Mouse (Mus musculus) CH12.LX (cell line): ENCODE results near the gene Rnf168. TPM values are rescaled to one million over a fixed set of nuclear protein-coding genes. Genes with fewer than 3 reads are reported as not detected.

Experiments
- DNase-seq: peaks from one replicate; pipeline ENCODE4 v3.0.0-alpha.2; 2013; ENCODE audit errors: extremely low read depth
- H3K27ac ChIP-seq: 2 replicates; pipeline ENCODE4 v1.5.1; 2012; ENCODE audit warnings: low read depth, mild to moderate bottlenecking, control low read depth, moderate library complexity; ENCODE audit not compliant: insufficient read depth
- H3K27me3 ChIP-seq: replicated peaks from 2 replicates; pipeline ENCODE3; 2012; ENCODE audit warnings: inconsistent platforms
- H3K36me3 ChIP-seq, 2 experiments: replicated peaks in 1 of 2; 2 replicates each; pipeline versions ENCODE3 to v1.6.1; 2012; ENCODE audit warnings: inconsistent platforms in 1 of 2, low read length in 1 of 2, mild to moderate bottlenecking in 1 of 2, mixed read lengths in 1 of 2, moderate library complexity in 1 of 2; ENCODE audit not compliant: control insufficient read depth in 1 of 2, insufficient read depth in 1 of 2
- H3K4me1 ChIP-seq, 2 experiments: 2 replicates each; pipeline ENCODE4 v1.6.1; 2012; ENCODE audit warnings: inconsistent platforms in 1 of 2, moderate library complexity in 1 of 2; ENCODE audit not compliant: insufficient read depth in 2 of 2, control insufficient read depth in 1 of 2
- H3K4me2 ChIP-seq: 2 replicates; pipeline ENCODE4 v1.6.1; 2012; ENCODE audit warnings: low read depth, mild to moderate bottlenecking, control low read depth; ENCODE audit not compliant: poor library complexity, insufficient read depth, severe bottlenecking
- H3K4me3 ChIP-seq, 3 experiments: fragments of 150-350 bp in 1 of 3; sonication (generic) in 1 of 3; replicated peaks in 1 of 3; 2 replicates each; pipeline versions ENCODE3 to v1.5.1; 2011 to 2012; ENCODE audit warnings: low read depth in 2 of 3, low read length in 2 of 3, mild to moderate bottlenecking in 2 of 3, moderate library complexity in 2 of 3, control low read depth in 1 of 3, improper control_type of control experiment in 1 of 3, inconsistent platforms in 1 of 3, mixed read lengths in 1 of 3; ENCODE audit not compliant: poor library complexity in 1 of 3
- H3K79me2 ChIP-seq: replicated peaks from 2 replicates; pipeline ENCODE4 v1.6.1; 2012; ENCODE audit warnings: mild to moderate bottlenecking, moderate library complexity; ENCODE audit not compliant: control insufficient read depth, poor library complexity, insufficient read depth, severe bottlenecking; ENCODE audit errors: extremely low read depth
- H3K9ac ChIP-seq: 2 replicates; pipeline ENCODE4 v1.6.1; 2012; ENCODE audit warnings: low read depth, mild to moderate bottlenecking, control low read depth, moderate library complexity; ENCODE audit not compliant: insufficient read depth
- H3K9me3 ChIP-seq: replicated peaks from 2 replicates; pipeline ENCODE3; 2012; ENCODE audit warnings: low read length, inconsistent platforms, mixed read lengths
- BHLHE40 ChIP-seq: IDR thresholded peaks from 2 replicates; pipeline ENCODE4 v1.6.1; 2011; ENCODE audit warnings: mild to moderate bottlenecking, low read depth, low read length, improper control_type of control experiment
- CHD1 ChIP-seq: IDR thresholded peaks from 2 replicates; pipeline ENCODE4 v1.6.1; 2012; ENCODE audit warnings: low read depth, low read length, improper control_type of control experiment, inconsistent platforms
- CHD2 ChIP-seq: IDR thresholded peaks from 2 replicates; pipeline ENCODE4 v1.6.1; 2011; ENCODE audit warnings: low read length, improper control_type of control experiment
- CTCF ChIP-seq, 2 experiments: IDR thresholded peaks in 1 of 2; conservative IDR thresholded peaks in 1 of 2; 2 replicates each; pipeline ENCODE4 v1.5.1; 2011 to 2012; ENCODE audit warnings: low read depth in 2 of 2, low read length in 2 of 2, improper control_type of control experiment in 1 of 2, inconsistent platforms in 1 of 2, mild to moderate bottlenecking in 1 of 2, moderate library complexity in 1 of 2
- E2F4 ChIP-seq: IDR thresholded peaks from 2 replicates; pipeline ENCODE4 v1.6.1; 2011; ENCODE audit warnings: low read depth, low read length, improper control_type of control experiment; ENCODE audit not compliant: insufficient replicate concordance
- ELF1 ChIP-seq: IDR thresholded peaks from 2 replicates; pipeline ENCODE4 v1.6.1; 2014; ENCODE audit warnings: low read depth, mild to moderate bottlenecking, inconsistent platforms, low read length, improper control_type of control experiment
- EP300 ChIP-seq: IDR thresholded peaks from 2 replicates; pipeline ENCODE4 v1.6.1; 2011; ENCODE audit warnings: low read length, improper control_type of control experiment
- ETS1 ChIP-seq: conservative IDR thresholded peaks from 2 replicates; pipeline ENCODE4 v1.6.1; 2012; ENCODE audit warnings: low read depth, mild to moderate bottlenecking, inconsistent platforms, low read length, improper control_type of control experiment, moderate library complexity
- GABPA ChIP-seq: IDR thresholded peaks from 2 replicates; pipeline ENCODE4 v1.6.1; 2012; ENCODE audit warnings: low read depth, low read length, improper control_type of control experiment, inconsistent platforms; ENCODE audit not compliant: insufficient replicate concordance
- HCFC1 ChIP-seq: IDR thresholded peaks from 2 replicates; pipeline ENCODE4 v1.6.1; 2012; ENCODE audit warnings: low read depth, mild to moderate bottlenecking, inconsistent platforms, low read length, improper control_type of control experiment
- IRF4 ChIP-seq: IDR thresholded peaks from 2 replicates; pipeline ENCODE4 v1.6.1; 2014; ENCODE audit warnings: low read depth, mild to moderate bottlenecking, inconsistent platforms, low read length, improper control_type of control experiment
- JUN ChIP-seq: IDR thresholded peaks from 2 replicates; pipeline ENCODE4 v1.6.1; 2011; ENCODE audit warnings: low read depth, mild to moderate bottlenecking, low read length, improper control_type of control experiment, moderate library complexity; ENCODE audit not compliant: insufficient read depth
- JUND ChIP-seq: conservative IDR thresholded peaks from 2 replicates; pipeline ENCODE4 v1.6.1; 2011; ENCODE audit warnings: low read depth, low read length, improper control_type of control experiment
- KAT2A ChIP-seq: IDR thresholded peaks from 2 replicates; pipeline ENCODE4 v1.6.1; 2012; ENCODE audit warnings: low read length, improper control_type of control experiment, inconsistent platforms; ENCODE audit not compliant: insufficient replicate concordance
- MAFK ChIP-seq: IDR thresholded peaks from 2 replicates; pipeline ENCODE4 v1.6.1; 2011; ENCODE audit warnings: low read length, improper control_type of control experiment; ENCODE audit not compliant: insufficient replicate concordance
- MAX ChIP-seq: IDR thresholded peaks from 2 replicates; pipeline ENCODE4 v1.6.1; 2011; ENCODE audit warnings: low read length, improper control_type of control experiment
- MAZ ChIP-seq: IDR thresholded peaks from 2 replicates; pipeline ENCODE4 v1.6.1; 2012; ENCODE audit warnings: low read depth, mild to moderate bottlenecking, inconsistent platforms, low read length, improper control_type of control experiment, moderate library complexity
- MEF2A ChIP-seq: IDR thresholded peaks from 2 replicates; pipeline ENCODE4 v1.6.1; 2014; ENCODE audit warnings: low read depth, mild to moderate bottlenecking, inconsistent platforms, low read length, improper control_type of control experiment, borderline replicate concordance
- MXI1 ChIP-seq: IDR thresholded peaks from 2 replicates; pipeline ENCODE4 v1.6.1; 2011; ENCODE audit warnings: mild to moderate bottlenecking, low read depth, low read length, improper control_type of control experiment
- MYC ChIP-seq: IDR thresholded peaks from 2 replicates; pipeline ENCODE4 v1.6.1; 2011; ENCODE audit warnings: low read depth, mild to moderate bottlenecking, improper control_type of control experiment, low read length
- NELFE ChIP-seq: IDR thresholded peaks from 2 replicates; pipeline ENCODE4 v1.6.1; 2011; ENCODE audit warnings: low read depth, low read length, improper control_type of control experiment
- PAX5 ChIP-seq: IDR thresholded peaks from 2 replicates; pipeline ENCODE4 v1.6.1; 2012; ENCODE audit warnings: low read length, inconsistent platforms, mixed read lengths
- POLR2A ChIP-seq: IDR thresholded peaks from 2 replicates; pipeline ENCODE4 v1.6.1; 2011; ENCODE audit warnings: low read depth, mild to moderate bottlenecking, improper control_type of control experiment, low read length
- POLR2AphosphoS2 ChIP-seq: IDR thresholded peaks from 2 replicates; pipeline ENCODE4 v1.6.1; 2011; ENCODE audit warnings: low read depth, low read length, improper control_type of control experiment
- RAD21 ChIP-seq: IDR thresholded peaks from 2 replicates; pipeline ENCODE4 v1.6.1; 2011; ENCODE audit warnings: low read depth, mild to moderate bottlenecking, low read length, improper control_type of control experiment, moderate library complexity
- RCOR1 ChIP-seq: conservative IDR thresholded peaks from 2 replicates; pipeline ENCODE4 v1.6.1; 2012; ENCODE audit warnings: low read depth, mild to moderate bottlenecking, inconsistent platforms, low read length, improper control_type of control experiment
- SIN3A ChIP-seq: IDR thresholded peaks from 2 replicates; pipeline ENCODE4 v1.6.1; 2012; ENCODE audit warnings: low read length, improper control_type of control experiment, inconsistent platforms
- SMC3 ChIP-seq: IDR thresholded peaks from 2 replicates; pipeline ENCODE4 v1.6.1; 2011; ENCODE audit warnings: low read depth, low read length, improper control_type of control experiment
- TBP ChIP-seq: conservative IDR thresholded peaks from 2 replicates; pipeline ENCODE4 v1.6.1; 2011; ENCODE audit warnings: low read depth, low read length, improper control_type of control experiment
- TCF12 ChIP-seq: IDR thresholded peaks from 2 replicates; pipeline ENCODE4 v1.6.1; 2014; ENCODE audit warnings: low read depth, mild to moderate bottlenecking, inconsistent platforms, low read length, improper control_type of control experiment
- UBTF ChIP-seq: IDR thresholded peaks from 2 replicates; pipeline ENCODE4 v1.6.1; 2012; ENCODE audit warnings: low read depth, mild to moderate bottlenecking, inconsistent platforms, low read length, improper control_type of control experiment, moderate library complexity
- USF1 ChIP-seq: IDR thresholded peaks from 2 replicates; pipeline ENCODE4 v1.6.1; 2014; ENCODE audit warnings: low read depth, mild to moderate bottlenecking, inconsistent platforms, low read length, improper control_type of control experiment
- USF2 ChIP-seq: conservative IDR thresholded peaks from 2 replicates; pipeline ENCODE4 v1.6.1; 2011; ENCODE audit warnings: low read depth, low read length, improper control_type of control experiment
- ZC3H11A ChIP-seq: IDR thresholded peaks from 2 replicates; pipeline ENCODE4 v1.6.1; 2012; ENCODE audit warnings: low read depth, mild to moderate bottlenecking, inconsistent platforms, low read length, improper control_type of control experiment
- ZKSCAN1 ChIP-seq: IDR thresholded peaks from 2 replicates; pipeline ENCODE4 v1.6.1; 2012; ENCODE audit warnings: low read depth, inconsistent platforms, low read length, improper control_type of control experiment, borderline replicate concordance
- ZMIZ1 ChIP-seq: IDR thresholded peaks from 2 replicates; pipeline ENCODE4 v1.6.1; 2012; ENCODE audit warnings: low read depth, mild to moderate bottlenecking, inconsistent platforms, low read length, improper control_type of control experiment
- ZNF384 ChIP-seq: IDR thresholded peaks from 2 replicates; pipeline ENCODE4 v1.6.1; 2012; ENCODE audit warnings: low read depth, low read length, improper control_type of control experiment, inconsistent platforms
- dilution Hi-C: fragments of 300-500 bp; cut with MboI; formaldehyde crosslinking; loops from 2 replicates; pipeline ENCODE4 v1.14.3; 2020; ENCODE audit warnings: low sequenced_read_pairs; ENCODE audit not compliant: extremely low pct_unique_long_range_greater_than_20kb, extremely low pct_ligation_motif_present
- in situ Hi-C: fragments of 300-500 bp; cut with MboI; formaldehyde crosslinking; loops from 3 replicates; pipeline ENCODE4 v1.14.3; 2019; ENCODE audit warnings: low sequenced_read_pairs, low pct_ligation_motif_present, low pct_unique_long_range_greater_than_20kb, mixed read lengths
- polyA plus RNA-seq: library from polyadenylated mRNA; unstranded; fragments of >175 nt; gene quantifications from 2 replicates; pipeline ENCODE4 v1.2.1, GENCODE M21; 2012; ENCODE audit warnings: low read depth; ENCODE audit not compliant: insufficient read length
- total RNA-seq, 2 experiments: library from RNA; depleted of rRNA; stranded (reverse); fragments of 300-350 nt in 1 of 2; fragments of >200 nt in 1 of 2; gene quantifications; 2 replicates each; pipeline ENCODE4 v1.2.3; 2012 to 2014

Rnf168 gene
- total and polyA plus RNA-seq, 3 experiments: 20.5 to 37.9 (median 22.2) TPM

GRCm38 (mm10) chr16:32332556-32333511 lies 55.6 kb downstream of the Rnf168 start:
- peaks cover 49% of the 10 kb centered on the region for H3K79me2 ChIP-seq
- H3K4me1 ChIP-seq: peaks cover 7 to 45% of the 10 kb centered on the region in 2 experiments
- no peaks in the 10 kb centered on the region for H3K27me3 ChIP-seq
- H3K27ac ChIP-seq: peak overlapping the region; percentile 73
- H3K4me3 ChIP-seq: peak overlapping the region; percentile 73 to 97 (median 90)
- H3K9me3 ChIP-seq: no peaks in the 10 kb centered on the region
- dilution Hi-C loops: no loop called here
- H3K4me2 ChIP-seq: peak overlapping the region; percentile 56; the same call in 1 of the 2 replicates
- DNase-seq: peak; percentile 93
- H3K9ac ChIP-seq: peak overlapping the region; percentile 87
- in situ Hi-C loops: no loop called here
- H3K36me3 ChIP-seq: peaks cover 0 to 12% of the 10 kb centered on the region in 2 experiments
- peak; percentile 84; the same call in 1 of the 2 replicates for TF ChIP-seq CHD1
- TF ChIP-seq ZNF384: peak; percentile 77
- peak; percentile 91 for TF ChIP-seq MAX
- 0 out of 2 replicates have a peak, but pooled peaks have one; percentile 42 for TF ChIP-seq E2F4
- TF ChIP-seq RAD21: no peak
- TF ChIP-seq MAFK: no peak
- TF ChIP-seq MAZ: peak; percentile 45; the same call in 1 of the 2 replicates
- TF ChIP-seq NELFE: peak; percentile 51; the same call in 1 of the 2 replicates
- peak; percentile 12; the same call in 1 of the 2 replicates for TF ChIP-seq EP300
- no peak for TF ChIP-seq GABPA
- TF ChIP-seq USF2: no peak
- TF ChIP-seq CTCF (conservative IDR thresholded peaks at IDR 0.05 in 1 of 2, IDR thresholded peaks at IDR 0.05 in 1 of 2; ENCODE audit: low read depth in 2 of 2, low read length in 2 of 2): no peak
- peak; percentile 49 for TF ChIP-seq TCF12
- peak; percentile 35; the same call in 1 of the 2 replicates for TF ChIP-seq IRF4
- no peak for TF ChIP-seq ZC3H11A
- 0 out of 2 replicates have a peak, but pooled peaks have one; percentile 37 for TF ChIP-seq JUND
- peak; percentile 97 for TF ChIP-seq MYC
- TF ChIP-seq ZMIZ1: no peak
- TF ChIP-seq MXI1: peak; percentile 97
- TF ChIP-seq BHLHE40: no peak
- no peak for TF ChIP-seq MEF2A
- TF ChIP-seq SMC3: no peak
- TF ChIP-seq HCFC1: no peak; the same call in none of the 2 replicates
- no peak for TF ChIP-seq JUN
- no peak for TF ChIP-seq PAX5
- TF ChIP-seq ETS1: no peak
- peak; percentile 36; the same call in 1 of the 2 replicates for TF ChIP-seq CHD2
- TF ChIP-seq KAT2A: no peak
- TF ChIP-seq USF1: no peak
- TF ChIP-seq UBTF: peak; percentile 64; the same call in 1 of the 2 replicates
- TF ChIP-seq SIN3A: peak; percentile 96
- TF ChIP-seq POLR2A: peak; percentile 56
- TF ChIP-seq RCOR1: no peak
- peak; percentile 40; the same call in 1 of the 2 replicates for TF ChIP-seq POLR2AphosphoS2
- no peak for TF ChIP-seq ELF1
- peak; percentile 86 for TF ChIP-seq TBP
- TF ChIP-seq ZKSCAN1: no peak
